Mouse (Mus musculus): ENCODE results near the gene Fam205a2. TPM values are rescaled to one million over a fixed set of nuclear protein-coding genes. Genes with fewer than 3 reads are reported as not detected.
"Not testable (repeated sequence)": the region's sequence is repeated elsewhere in the genome, so short reads cannot be mapped to it uniquely, and the experiment has no call there.

Gene Fam205a2
- not detected in 2 replicates for polyA plus RNA-seq (2015; fragmentation: Nextera tagmentation; extraction: Ambion mirVana)

GRCm38 (mm10) chr4:42528075-42528474 lies at the start of gene Fam205a2:
Gene Fam205a2, minus strand, starts transcription at chr4:42528175.
- H3K27me3 ChIP-seq; H3K27ac ChIP-seq; H3K9me3 ChIP-seq (replicated peaks); H3K9ac ChIP-seq; H3K4me3 ChIP-seq (replicated peaks); H3K4me1 ChIP-seq; H3K4me2 ChIP-seq; ATAC-seq (replicated peaks; ENCODE audit: low FRiP score); H3K36me3 ChIP-seq: not testable (repeated sequence)
- WGBS: no CpG with 5 or more reads among the region's 1 CpGs

Other genes starting within 250 kb of the Fam205a2 start
- not detected in 2 replicates for gene Gm21953, start 233.9 kb downstream of the Fam205a2 start, polyA plus RNA-seq (2015; fragmentation: Nextera tagmentation; extraction: Ambion mirVana)
- gene Fam205a3, start 209.8 kb downstream of the Fam205a2 start, polyA plus RNA-seq (2015; fragmentation: Nextera tagmentation; extraction: Ambion mirVana): not detected in 2 replicates
- not detected in 2 replicates for gene Gm21586, start 88.8 kb downstream of the Fam205a2 start, polyA plus RNA-seq (2015; fragmentation: Nextera tagmentation; extraction: Ambion mirVana)
- gene Gm2163, start 61.4 kb downstream of the Fam205a2 start, polyA plus RNA-seq (2015; fragmentation: Nextera tagmentation; extraction: Ambion mirVana): 0.06 and 0.09 TPM in 2 replicates
- gene Gm10591, start 84.0 kb upstream of the Fam205a2 start, polyA plus RNA-seq (2015; fragmentation: Nextera tagmentation; extraction: Ambion mirVana): 0.68 TPM in 1 of 2 replicates, not detected in the other
- 0.31 TPM in 1 of 2 replicates, not detected in the other for gene Gm2564, start 101.5 kb upstream of the Fam205a2 start, polyA plus RNA-seq (2015; fragmentation: Nextera tagmentation; extraction: Ambion mirVana)
- gene Ccl27b, start 127.1 kb upstream of the Fam205a2 start, polyA plus RNA-seq (2015; fragmentation: Nextera tagmentation; extraction: Ambion mirVana): not detected in 2 replicates
- 0.18 TPM in 1 of 2 replicates, not detected in the other for gene Il11ra2, start 133.7 kb upstream of the Fam205a2 start, polyA plus RNA-seq (2015; fragmentation: Nextera tagmentation; extraction: Ambion mirVana)
- gene 4930578G10Rik, start 207.4 kb upstream of the Fam205a2 start, polyA plus RNA-seq (2015; fragmentation: Nextera tagmentation; extraction: Ambion mirVana): not detected in 2 replicates
- gene Ccl19, start 228.4 kb upstream of the Fam205a2 start, polyA plus RNA-seq (2015; fragmentation: Nextera tagmentation; extraction: Ambion mirVana): not detected in 2 replicates
- 54.9 and 67.0 TPM in 2 replicates for gene Ccl21a, start 245.8 kb upstream of the Fam205a2 start, polyA plus RNA-seq (2015; fragmentation: Nextera tagmentation; extraction: Ambion mirVana)

All from kidney, embryonic 15.5 days (tissue).